Mouse (Mus musculus): ENCODE results near the gene 1700022I11Rik. TPM values are rescaled to one million over a fixed set of nuclear protein-coding genes. Genes with fewer than 3 reads are reported as not detected.

The 1700022I11Rik gene
- polyA plus RNA-seq, 1 experiment = 22.4 TPM

GRCm38 (mm10) chr4:42957979-42958378, 11.4 kb upstream of the 1700022I11Rik start:
- no peaks in the 10 kb centered on the region for H3K27me3 ChIP-seq (ENCODE audit: control insufficient read depth, insufficient read depth, low read length)
- H3K27ac ChIP-seq (ENCODE audit: control insufficient read depth, insufficient read depth, low read depth, low read length) = no peak overlapping the region
- peaks cover 7% of the 10 kb centered on the region for H3K4me1 ChIP-seq (ENCODE audit: control insufficient read depth, insufficient read depth, low read length)
- no peaks in the 10 kb centered on the region; the same call in 1 of the 2 replicates for H3K36me3 ChIP-seq (ENCODE audit: control insufficient read depth, insufficient read depth, low read length)
- TF ChIP-seq CTCF (IDR thresholded peaks at IDR 0.05; ENCODE audit: control insufficient read depth, insufficient read depth, insufficient replicate concordance, low read depth, low read length) (no peak), POLR2A (IDR thresholded peaks at IDR 0.05; ENCODE audit: control insufficient read depth, low read depth, low read length) (no peak)
- H3K4me3 ChIP-seq (ENCODE audit: control insufficient read depth, low read depth, low read length) = no peak overlapping the region

GRCm38 (mm10) chr4:42958942-42959341, 10.5 kb upstream of the 1700022I11Rik start:
- Histone ChIP-seq H3K27me3 (ENCODE audit: control insufficient read depth, insufficient read depth, low read length) (no peaks in the 10 kb centered on the region), H3K4me3 (ENCODE audit: control insufficient read depth, low read depth, low read length) (no peak overlapping the region), H3K27ac (ENCODE audit: control insufficient read depth, insufficient read depth, low read depth, low read length) (no peak overlapping the region), H3K36me3 (ENCODE audit: control insufficient read depth, insufficient read depth, low read length) (no peaks in the 10 kb centered on the region; the same call in 1 of the 2 replicates), H3K4me1 (ENCODE audit: control insufficient read depth, insufficient read depth, low read length) (no peaks in the 10 kb centered on the region; the same call in 1 of the 2 replicates)
- no peak for TF ChIP-seq POLR2A (IDR thresholded peaks at IDR 0.05; ENCODE audit: control insufficient read depth, low read depth, low read length)
- no peak for TF ChIP-seq CTCF (IDR thresholded peaks at IDR 0.05; ENCODE audit: control insufficient read depth, insufficient read depth, insufficient replicate concordance, low read depth, low read length)

- no peak overlapping the region for H3K4me3 ChIP-seq (ENCODE audit: control insufficient read depth, low read depth, low read length)
- no peaks in the 10 kb centered on the region for H3K27me3 ChIP-seq (ENCODE audit: control insufficient read depth, insufficient read depth, low read length)
- H3K27ac ChIP-seq (ENCODE audit: control insufficient read depth, insufficient read depth, low read depth, low read length) = no peak overlapping the region
- no peak for TF ChIP-seq CTCF (IDR thresholded peaks at IDR 0.05; ENCODE audit: control insufficient read depth, insufficient read depth, insufficient replicate concordance, low read depth, low read length)
- TF ChIP-seq POLR2A (IDR thresholded peaks at IDR 0.05; ENCODE audit: control insufficient read depth, low read depth, low read length) = no peak
- H3K36me3 ChIP-seq (ENCODE audit: control insufficient read depth, insufficient read depth, low read length) = no peaks in the 10 kb centered on the region; the same call in 1 of the 2 replicates
- H3K4me1 ChIP-seq (ENCODE audit: control insufficient read depth, insufficient read depth, low read length) = peaks cover under 1% of the 10 kb centered on the region
Observed at GRCm38 (mm10) chr4:42959382-42959781, 10.0 kb upstream of the 1700022I11Rik start.

GRCm38 (mm10) chr4:42961592-42961991, 7.8 kb upstream of the 1700022I11Rik start:
- Histone ChIP-seq H3K27me3 (ENCODE audit: control insufficient read depth, insufficient read depth, low read length) (no peaks in the 10 kb centered on the region), H3K27ac (ENCODE audit: control insufficient read depth, insufficient read depth, low read depth, low read length) (no peak overlapping the region), H3K4me1 (ENCODE audit: control insufficient read depth, insufficient read depth, low read length) (peaks cover 8% of the 10 kb centered on the region), H3K36me3 (ENCODE audit: control insufficient read depth, insufficient read depth, low read length) (no peaks in the 10 kb centered on the region; the same call in 1 of the 2 replicates), H3K4me3 (ENCODE audit: control insufficient read depth, low read depth, low read length) (no peak overlapping the region)
- TF ChIP-seq POLR2A (IDR thresholded peaks at IDR 0.05; ENCODE audit: control insufficient read depth, low read depth, low read length) = no peak
- TF ChIP-seq CTCF (IDR thresholded peaks at IDR 0.05; ENCODE audit: control insufficient read depth, insufficient read depth, insufficient replicate concordance, low read depth, low read length) = peak; percentile 58; the same call in 1 of the 2 replicates

GRCm38 (mm10) chr4:42963480-42963879, 5.9 kb upstream of the 1700022I11Rik start:
- Histone ChIP-seq H3K4me3 (ENCODE audit: control insufficient read depth, low read depth, low read length) (no peak overlapping the region), H3K4me1 (ENCODE audit: control insufficient read depth, insufficient read depth, low read length) (peaks cover 8% of the 10 kb centered on the region), H3K27ac (ENCODE audit: control insufficient read depth, insufficient read depth, low read depth, low read length) (no peak overlapping the region), H3K27me3 (ENCODE audit: control insufficient read depth, insufficient read depth, low read length) (no peaks in the 10 kb centered on the region), H3K36me3 (ENCODE audit: control insufficient read depth, insufficient read depth, low read length) (no peaks in the 10 kb centered on the region)
- TF ChIP-seq CTCF (IDR thresholded peaks at IDR 0.05; ENCODE audit: control insufficient read depth, insufficient read depth, insufficient replicate concordance, low read depth, low read length) (no peak), POLR2A (IDR thresholded peaks at IDR 0.05; ENCODE audit: control insufficient read depth, low read depth, low read length) (no peak)

- no peak overlapping the region for H3K4me3 ChIP-seq (ENCODE audit: control insufficient read depth, low read depth, low read length)
- no peak overlapping the region for H3K27ac ChIP-seq (ENCODE audit: control insufficient read depth, insufficient read depth, low read depth, low read length)
- no peaks in the 10 kb centered on the region for H3K27me3 ChIP-seq (ENCODE audit: control insufficient read depth, insufficient read depth, low read length)
- TF ChIP-seq CTCF (IDR thresholded peaks at IDR 0.05; ENCODE audit: control insufficient read depth, insufficient read depth, insufficient replicate concordance, low read depth, low read length) (peak; percentile 3; the same call in 1 of the 2 replicates), POLR2A (IDR thresholded peaks at IDR 0.05; ENCODE audit: control insufficient read depth, low read depth, low read length) (no peak)
- H3K36me3 ChIP-seq (ENCODE audit: control insufficient read depth, insufficient read depth, low read length) = no peaks in the 10 kb centered on the region; the same call in 1 of the 2 replicates
- H3K4me1 ChIP-seq (ENCODE audit: control insufficient read depth, insufficient read depth, low read length) = peaks cover 11% of the 10 kb centered on the region
Observed at GRCm38 (mm10) chr4:42965039-42965719, 4.2 kb upstream of the 1700022I11Rik start.

GRCm38 (mm10) chr4:42972952-42973351, 3.5 kb downstream of the 1700022I11Rik start:
- Histone ChIP-seq H3K4me3 (ENCODE audit: control insufficient read depth, low read depth, low read length) (no peak overlapping the region), H3K4me1 (ENCODE audit: control insufficient read depth, insufficient read depth, low read length) (peaks cover 3% of the 10 kb centered on the region), H3K27ac (ENCODE audit: control insufficient read depth, insufficient read depth, low read depth, low read length) (no peak overlapping the region), H3K36me3 (ENCODE audit: control insufficient read depth, insufficient read depth, low read length) (no peaks in the 10 kb centered on the region; the same call in 1 of the 2 replicates), H3K27me3 (ENCODE audit: control insufficient read depth, insufficient read depth, low read length) (no peaks in the 10 kb centered on the region)
- TF ChIP-seq CTCF (IDR thresholded peaks at IDR 0.05; ENCODE audit: control insufficient read depth, insufficient read depth, insufficient replicate concordance, low read depth, low read length) (no peak), POLR2A (IDR thresholded peaks at IDR 0.05; ENCODE audit: control insufficient read depth, low read depth, low read length) (no peak)

Measured in testis, adult 2 months (tissue).